Mouse (Mus musculus): ENCODE measurements at regions not wholly inside any gene's neighbourhood (a gene's known extent, or its start where the extent isn't known, plus 50 kb on each side); places are given as distances from the start of the nearest gene placed in this dataset.

DNA sequence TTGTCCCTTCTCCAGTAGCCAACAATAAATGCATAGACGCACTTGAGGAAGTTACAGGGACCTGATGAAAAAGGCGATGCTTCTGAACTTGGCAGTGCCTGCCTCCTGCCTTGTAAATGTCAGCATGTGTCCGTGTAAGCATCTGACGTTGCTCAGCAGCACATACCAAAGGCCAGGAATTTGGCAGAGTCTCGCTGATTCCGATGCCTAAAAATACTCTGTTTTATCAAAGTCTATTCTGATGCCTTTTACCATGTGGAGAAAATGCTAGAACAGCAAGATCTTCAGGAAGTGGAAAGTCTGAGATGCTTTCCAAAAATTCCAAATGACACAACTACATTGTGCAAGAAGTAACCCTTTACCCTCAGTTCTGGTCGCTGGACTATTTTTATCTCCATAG, 92.5 kb upstream of the N6amt1 start:
- WGBS (ENCODE audit: insufficient replicate concordance), result 57% methylated on average over 7 of the region's 7 CpGs
- ATAC-seq, result no peak
- no peaks in the 10 kb centered on the region for H3K4me1 ChIP-seq

DNA sequence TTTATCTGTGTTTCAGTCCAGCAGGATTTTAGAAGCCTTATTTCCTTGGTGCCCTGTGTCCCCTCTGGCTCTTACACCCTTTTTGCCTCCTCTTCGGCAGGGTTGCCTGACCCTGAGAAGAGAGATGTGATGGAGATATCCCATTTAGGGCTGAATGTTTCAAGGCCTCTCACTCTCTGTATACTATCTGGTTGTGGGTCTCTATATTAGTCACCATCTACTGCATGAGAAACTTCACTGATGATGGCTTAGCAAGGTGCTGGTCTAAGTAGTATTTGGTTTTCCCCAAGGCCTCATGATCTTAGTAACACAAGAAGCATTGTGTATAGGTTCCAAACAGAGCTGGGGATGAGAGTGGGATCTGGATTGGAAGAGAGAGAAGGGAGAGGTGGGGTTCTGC, 99.2 kb upstream of the N6amt1 start:
- no peaks in the 10 kb centered on the region for H3K9me3 ChIP-seq (replicated peaks)
- H3K9ac ChIP-seq, result no peak overlapping the region
- no peaks in the 10 kb centered on the region for H3K36me3 ChIP-seq
- 75% methylated on average over 1 of the region's 1 CpGs for WGBS (ENCODE audit: insufficient replicate concordance)
- H3K4me3 ChIP-seq, result no peak overlapping the region
- ATAC-seq, result no peak
- no peaks in the 10 kb centered on the region for H3K4me1 ChIP-seq
- no peaks in the 10 kb centered on the region for H3K27me3 ChIP-seq (replicated peaks)
- H3K4me2 ChIP-seq, result no peak overlapping the region
- H3K27ac ChIP-seq, result no peak overlapping the region

More for the DNA sequence above, 92.5 kb upstream of the N6amt1 start:
- Histone ChIP-seq H3K36me3 (no peaks in the 10 kb centered on the region), H3K4me2 (no peak overlapping the region), H3K4me3 (no peak overlapping the region), H3K9ac (no peak overlapping the region), H3K9me3 (replicated peaks) (no peaks in the 10 kb centered on the region), H3K27ac (no peak overlapping the region), H3K27me3 (replicated peaks) (no peaks in the 10 kb centered on the region)

DNA sequence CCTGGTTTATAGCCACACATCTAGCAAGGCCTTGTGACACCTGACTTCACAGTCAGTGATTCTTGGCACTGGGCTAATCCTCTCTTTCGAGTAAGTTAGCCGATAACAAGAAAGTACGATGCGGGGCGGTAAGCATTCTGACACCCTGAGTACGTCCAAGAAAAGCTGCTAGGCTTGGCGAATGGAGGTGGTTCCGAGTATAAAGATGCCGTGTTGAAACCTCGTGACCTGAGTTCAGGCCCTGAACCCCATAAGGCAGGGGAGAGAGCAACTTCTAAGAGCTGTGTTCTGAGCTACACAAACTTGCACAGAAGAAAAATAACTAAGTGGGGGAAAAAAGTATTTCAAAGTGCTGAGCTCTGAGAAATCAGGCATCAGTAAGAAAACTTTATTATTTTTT, 103.5 kb upstream of the N6amt1 start:
- Histone ChIP-seq H3K27ac (no peak overlapping the region), H3K36me3 (no peaks in the 10 kb centered on the region), H3K9me3 (replicated peaks) (no peaks in the 10 kb centered on the region), H3K27me3 (replicated peaks) (no peaks in the 10 kb centered on the region), H3K4me2 (no peak overlapping the region), H3K4me1 (no peaks in the 10 kb centered on the region), H3K9ac (no peak overlapping the region), H3K4me3 (no peak overlapping the region)
- no peak for ATAC-seq
- 72% methylated on average over 10 of the region's 10 CpGs for WGBS (ENCODE audit: insufficient replicate concordance)

DNA sequence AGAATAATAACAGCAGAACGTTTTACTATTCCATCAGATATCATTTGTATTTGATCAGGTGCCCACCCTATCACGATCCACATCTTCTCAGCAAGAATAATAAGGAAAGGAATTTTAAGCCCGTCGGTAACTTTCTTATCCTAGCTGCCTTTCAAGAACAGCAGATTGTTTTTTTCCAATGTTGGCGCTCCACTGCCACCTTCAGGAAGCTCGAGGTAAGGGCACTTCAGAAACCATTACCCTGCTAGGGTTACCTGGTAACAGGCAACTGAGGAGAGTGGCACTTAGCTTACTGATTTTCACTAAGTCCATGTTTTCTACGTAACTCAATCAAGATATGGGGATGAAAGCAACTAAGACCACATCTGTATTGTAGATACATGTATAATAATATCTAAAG, 104.1 kb upstream of the N6amt1 start:
- Histone ChIP-seq H3K27me3 (replicated peaks) (no peaks in the 10 kb centered on the region), H3K27ac (no peak overlapping the region), H3K9ac (no peak overlapping the region), H3K4me1 (no peaks in the 10 kb centered on the region), H3K4me2 (no peak overlapping the region), H3K9me3 (replicated peaks) (no peaks in the 10 kb centered on the region), H3K4me3 (no peak overlapping the region), H3K36me3 (no peaks in the 10 kb centered on the region)
- no peak for ATAC-seq
- 20% methylated on average over 7 of the region's 7 CpGs for WGBS (ENCODE audit: insufficient replicate concordance)

DNA sequence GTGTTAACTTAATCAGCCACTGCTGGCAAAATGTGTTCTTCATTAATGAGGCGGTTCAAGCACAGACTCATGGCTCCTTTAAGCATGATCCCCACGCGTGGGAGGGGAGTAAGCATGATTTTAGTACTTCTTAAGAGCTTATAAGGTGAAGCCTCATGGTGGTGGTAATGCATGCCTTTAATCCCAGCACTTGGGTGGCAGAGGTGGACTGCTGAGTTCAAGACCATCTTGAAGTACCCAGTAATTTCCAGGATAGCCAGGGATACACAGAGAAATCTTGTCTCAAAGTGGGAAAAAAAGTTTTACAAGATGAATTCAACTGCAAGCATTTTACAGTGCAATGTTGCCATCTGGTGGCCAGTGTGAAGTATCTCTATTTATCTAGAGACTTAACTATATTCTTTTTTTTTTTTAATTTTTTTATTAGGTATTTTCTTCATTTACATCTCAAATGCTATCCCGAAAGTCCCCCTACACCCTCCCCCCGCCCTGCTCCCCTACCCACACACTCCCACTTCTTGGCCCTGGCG, 105.4 kb upstream of the N6amt1 start:
- 35% methylated on average over 6 of the region's 6 CpGs for WGBS (ENCODE audit: insufficient replicate concordance)
- Histone ChIP-seq H3K36me3 (no peaks in the 10 kb centered on the region), H3K9me3 (replicated peaks) (no peaks in the 10 kb centered on the region), H3K27ac (no peak overlapping the region), H3K27me3 (replicated peaks) (no peaks in the 10 kb centered on the region), H3K4me1 (no peaks in the 10 kb centered on the region), H3K4me2 (no peak overlapping the region), H3K9ac (no peak overlapping the region), H3K4me3 (no peak overlapping the region)
- ATAC-seq, result no peak

DNA sequence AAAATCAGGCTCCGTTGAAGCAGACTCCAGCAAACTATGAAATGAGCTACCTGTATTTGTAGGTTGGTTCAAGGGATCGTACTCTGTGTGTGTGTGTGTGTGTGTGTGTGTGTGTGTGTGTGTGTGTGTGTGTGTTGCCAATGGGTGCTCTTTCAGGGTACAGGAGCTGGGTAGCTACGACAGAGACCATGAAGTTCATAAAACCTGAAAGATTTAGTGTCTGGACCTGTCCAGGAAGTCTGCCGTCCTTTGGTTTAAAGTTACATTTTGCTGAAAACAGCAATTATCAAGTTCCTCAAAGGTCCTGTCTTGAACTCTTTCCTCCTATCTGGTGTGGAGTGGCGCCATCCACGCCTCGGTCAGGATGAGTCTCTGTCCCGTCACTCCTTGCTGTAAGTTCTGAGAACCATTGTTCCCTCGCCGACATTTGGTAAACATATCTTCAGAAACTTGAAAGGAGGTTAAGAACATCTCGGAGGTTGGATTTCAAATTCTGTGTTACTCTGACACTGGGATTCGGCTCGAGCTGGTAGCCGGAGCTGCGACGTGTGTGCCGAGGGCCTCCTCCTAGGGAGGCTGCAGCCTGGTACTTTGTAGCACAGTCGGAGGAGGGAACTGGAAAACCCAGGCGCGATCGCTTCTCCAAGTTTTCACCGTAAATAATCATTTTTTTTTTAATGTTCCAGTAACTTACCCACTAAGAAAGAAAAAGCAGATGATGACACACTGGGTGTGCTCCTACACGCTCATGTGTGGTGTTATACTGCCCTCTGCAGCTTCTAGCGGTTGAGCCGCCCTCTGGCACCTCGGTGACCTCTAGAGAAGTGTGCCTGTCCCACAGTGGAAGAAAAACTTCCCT, 107.8 kb upstream of the N6amt1 start:
- 46% methylated on average over 26 of the region's 26 CpGs for WGBS (ENCODE audit: insufficient replicate concordance)
- H3K27ac ChIP-seq, result no peak overlapping the region
- ATAC-seq, result no peak

DNA sequence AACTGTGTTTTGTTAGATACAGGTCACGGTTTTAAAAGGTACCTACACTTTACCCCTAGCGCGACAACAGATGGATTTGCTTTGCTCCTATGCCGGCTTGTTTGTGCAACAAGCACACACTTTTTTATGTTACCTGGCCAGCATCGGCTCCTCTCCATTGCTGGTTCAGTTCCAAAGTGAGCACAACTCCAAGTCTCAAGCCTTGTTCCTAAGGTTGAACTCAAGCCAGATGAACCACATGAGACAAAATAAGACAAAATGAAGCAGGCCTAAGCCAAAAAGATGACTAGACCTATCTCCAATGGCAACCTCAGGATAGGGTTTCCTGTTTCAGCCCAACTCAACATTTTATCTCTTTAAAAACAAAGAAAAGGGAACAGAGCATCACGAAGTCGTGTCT, 108.5 kb upstream of the N6amt1 start:
- Histone ChIP-seq H3K4me1 (no peaks in the 10 kb centered on the region), H3K9me3 (replicated peaks) (no peaks in the 10 kb centered on the region), H3K36me3 (no peaks in the 10 kb centered on the region), H3K9ac (no peak overlapping the region), H3K4me3 (no peak overlapping the region), H3K27me3 (replicated peaks) (no peaks in the 10 kb centered on the region), H3K4me2 (no peak overlapping the region), H3K27ac (no peak overlapping the region)
- no peak for ATAC-seq
- 75% methylated on average over 7 of the region's 7 CpGs for WGBS (ENCODE audit: insufficient replicate concordance)

More for the DNA sequence above, 107.8 kb upstream of the N6amt1 start:
- H3K27me3 ChIP-seq (replicated peaks), result no peaks in the 10 kb centered on the region
- H3K36me3 ChIP-seq, result no peaks in the 10 kb centered on the region
- no peaks in the 10 kb centered on the region for H3K9me3 ChIP-seq (replicated peaks)
- no peak overlapping the region for H3K9ac ChIP-seq
- no peak overlapping the region for H3K4me3 ChIP-seq
- no peak overlapping the region for H3K4me2 ChIP-seq
- H3K4me1 ChIP-seq, result no peaks in the 10 kb centered on the region

DNA sequence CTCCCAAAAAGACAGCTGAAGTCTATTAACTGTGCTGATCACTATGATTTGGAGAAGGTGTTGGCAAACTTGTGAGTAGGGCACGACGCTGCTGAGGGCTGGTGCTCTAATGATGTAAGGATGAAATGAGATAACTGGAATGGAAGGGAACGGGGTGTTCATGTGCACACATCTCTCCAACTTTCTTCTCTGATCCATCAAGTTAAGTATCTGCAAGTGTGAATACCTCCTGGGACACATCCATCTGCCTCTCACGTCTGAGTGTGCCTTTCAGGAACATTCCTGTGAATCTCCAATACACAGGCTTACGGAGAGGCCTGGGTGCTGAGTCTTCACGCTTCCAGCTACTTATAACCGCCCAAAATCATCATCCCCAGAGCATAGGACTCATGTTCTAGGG, 112.0 kb upstream of the N6amt1 start:
- Histone ChIP-seq H3K4me1 (no peaks in the 10 kb centered on the region), H3K9me3 (replicated peaks) (no peaks in the 10 kb centered on the region), H3K36me3 (no peaks in the 10 kb centered on the region), H3K27me3 (replicated peaks) (no peaks in the 10 kb centered on the region), H3K4me2 (no peak overlapping the region), H3K9ac (no peak overlapping the region), H3K27ac (no peak overlapping the region), H3K4me3 (no peak overlapping the region)
- 60% methylated on average over 7 of the region's 7 CpGs for WGBS (ENCODE audit: insufficient replicate concordance)
- ATAC-seq, result no peak

DNA sequence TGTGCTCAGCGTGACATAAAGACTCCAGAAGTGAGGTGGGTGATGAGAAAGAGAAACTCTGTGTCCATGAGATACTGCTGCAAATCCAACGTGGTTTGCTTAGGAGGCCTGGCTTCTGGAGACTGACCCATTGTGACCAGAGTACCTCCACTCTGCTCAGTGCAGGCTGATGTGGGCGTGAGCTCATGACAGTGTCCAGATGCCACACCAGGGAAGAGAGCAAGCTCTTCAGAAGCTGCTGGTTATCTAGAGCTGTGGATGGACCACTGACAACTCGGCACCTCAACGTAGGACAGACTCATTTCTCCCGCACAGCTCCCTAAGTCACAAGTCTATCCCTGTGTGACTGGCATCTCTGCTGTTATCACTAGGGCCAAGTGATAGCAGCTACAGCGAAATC, 114.9 kb upstream of the N6amt1 start:
- no peak overlapping the region for H3K9ac ChIP-seq
- no peak overlapping the region for H3K4me2 ChIP-seq
- H3K9me3 ChIP-seq (replicated peaks), result no peaks in the 10 kb centered on the region
- WGBS (ENCODE audit: insufficient replicate concordance), result 58% methylated on average over 7 of the region's 7 CpGs
- H3K36me3 ChIP-seq, result no peaks in the 10 kb centered on the region
- no peaks in the 10 kb centered on the region for H3K27me3 ChIP-seq (replicated peaks)
- H3K27ac ChIP-seq, result no peak overlapping the region
- ATAC-seq, result no peak
- no peak overlapping the region for H3K4me3 ChIP-seq
- H3K4me1 ChIP-seq, result no peaks in the 10 kb centered on the region

DNA sequence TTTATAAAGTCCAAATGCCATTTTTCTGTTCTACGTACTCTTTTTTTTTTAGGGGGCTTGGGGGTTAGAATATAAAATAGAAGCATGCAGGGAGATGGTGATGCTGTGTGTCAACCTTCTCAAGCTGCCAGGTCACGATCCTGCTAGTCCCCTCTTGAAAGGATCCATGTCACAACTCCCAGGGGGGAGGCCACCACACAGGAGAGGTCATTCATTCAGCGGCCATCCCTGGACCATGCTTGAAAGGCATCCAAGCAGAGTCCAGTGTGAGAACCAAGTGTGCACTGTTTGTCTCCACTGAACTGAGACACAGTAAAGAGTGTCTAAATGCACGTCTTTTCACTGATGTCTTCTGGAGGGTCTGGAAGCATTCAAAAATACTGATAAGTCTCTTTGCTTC, 119.8 kb upstream of the N6amt1 start:
- H3K27ac ChIP-seq, result no peak overlapping the region
- no peaks in the 10 kb centered on the region for H3K36me3 ChIP-seq
- H3K4me3 ChIP-seq, result no peak overlapping the region
- H3K9ac ChIP-seq, result no peak overlapping the region
- H3K4me1 ChIP-seq, result no peaks in the 10 kb centered on the region
- WGBS (ENCODE audit: insufficient replicate concordance), result 70% methylated on average over 4 of the region's 4 CpGs
- 0 out of 2 replicates have a peak, but pooled peaks cover 5% of the 10 kb centered on the region for H3K9me3 ChIP-seq (replicated peaks)
- ATAC-seq, result no peak
- H3K27me3 ChIP-seq (replicated peaks), result no peaks in the 10 kb centered on the region
- no peak overlapping the region for H3K4me2 ChIP-seq

DNA sequence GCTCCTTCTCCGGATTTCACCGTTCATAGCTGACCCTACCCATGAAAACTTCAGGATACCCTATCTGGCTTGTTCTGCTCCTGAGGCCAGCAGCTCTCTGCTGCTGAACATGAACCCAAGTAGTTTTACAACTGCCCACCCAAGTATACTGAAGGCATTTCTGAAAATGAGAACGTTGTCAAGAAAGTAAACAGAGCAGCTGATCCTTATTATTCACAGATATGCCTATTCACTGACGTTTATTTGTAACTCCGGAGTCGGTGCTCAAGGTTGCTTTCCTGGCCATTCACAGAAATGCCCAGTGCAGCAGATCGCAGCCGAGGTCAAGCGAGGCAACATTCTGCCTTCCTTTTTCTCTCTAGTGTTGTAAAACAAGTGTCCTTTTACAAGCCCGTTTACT, 128.4 kb upstream of the N6amt1 start:
- ATAC-seq, result no peak
- H3K27ac ChIP-seq, result no peak overlapping the region
- no peak overlapping the region for H3K4me2 ChIP-seq
- no peaks in the 10 kb centered on the region for H3K27me3 ChIP-seq (replicated peaks)
- no peak overlapping the region for H3K9ac ChIP-seq
- 74% methylated on average over 10 of the region's 10 CpGs for WGBS (ENCODE audit: insufficient replicate concordance)
- H3K4me3 ChIP-seq, result no peak overlapping the region
- no peaks in the 10 kb centered on the region for H3K4me1 ChIP-seq
- H3K36me3 ChIP-seq, result no peaks in the 10 kb centered on the region
- H3K9me3 ChIP-seq (replicated peaks), result 0 out of 2 replicates have a peak, but pooled peaks cover 5% of the 10 kb centered on the region

DNA sequence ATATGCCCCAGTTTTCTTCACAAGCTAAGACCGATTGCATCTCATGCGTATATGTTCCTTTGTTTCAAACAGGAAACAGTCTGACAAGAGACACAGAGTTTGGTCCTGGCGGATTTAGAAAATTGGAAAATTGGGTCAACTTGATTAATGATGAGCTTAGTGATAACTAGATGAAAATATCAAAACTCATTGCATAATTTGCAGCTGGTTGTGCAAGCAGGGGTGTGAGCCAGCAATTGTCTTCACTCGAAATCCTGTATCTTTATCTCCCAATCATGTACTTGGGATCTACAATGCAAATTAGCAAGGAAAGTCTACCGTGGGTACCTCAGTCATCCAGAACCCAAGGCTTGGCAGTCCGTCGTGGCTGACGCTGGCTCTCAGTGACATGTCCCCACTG, 128.9 kb upstream of the N6amt1 start:
- Histone ChIP-seq H3K9ac (no peak overlapping the region), H3K4me1 (no peaks in the 10 kb centered on the region), H3K27me3 (replicated peaks) (no peaks in the 10 kb centered on the region), H3K27ac (no peak overlapping the region), H3K4me2 (no peak overlapping the region), H3K9me3 (replicated peaks) (0 out of 2 replicates have a peak, but pooled peaks cover 5% of the 10 kb centered on the region), H3K4me3 (no peak overlapping the region), H3K36me3 (no peaks in the 10 kb centered on the region)
- WGBS (ENCODE audit: insufficient replicate concordance), result 65% methylated on average over 8 of the region's 8 CpGs
- ATAC-seq, result no peak

Measured in liver, embryonic 12.5 days (tissue).